Comparison of ENCODE assay signal across 16 mouse cellular contexts in genomic region chr6:106078071-106078603, GRCm38 (mm10).
DNase-seq lines count a peak whose midpoint lies in the region; ATAC-seq and TF ChIP-seq lines count a peak whose summit lies in the region.
"Had no signal": no experiment of that assay in that cellular context is flagged by ENCODE, and none has a peak within 500 bp of the region (broad histone marks: within the 10 kb centered on the region; RNA-seq: fewer than 3 reads in every experiment).

No protein-coding gene starts in this region.

- no peak overlapping the region for H3K27ac ChIP-seq in forebrain, embryonic 14.5 days (ENCODE audit: low read depth, low read length)
- no peak overlapping the region for H3K27ac ChIP-seq in forebrain, postnatal 0 days (ENCODE audit: low read depth, low read length)
- H3K27ac ChIP-seq in embryonic facial prominence, embryonic 14.5 days (replicated peaks; ENCODE audit: low read depth, low read length), result no peak overlapping the region
- 0 out of 2 replicates have a peak overlapping the region, but pooled peaks have one; percentile 45 for H3K27ac ChIP-seq in midbrain, embryonic 15.5 days
- H3K27ac ChIP-seq in cerebellum, adult 2 months (ENCODE audit: insufficient read depth, low read length), result no peak overlapping the region
- H3K27ac ChIP-seq: embryonic facial prominence, embryonic 12.5 days; liver, embryonic 12.5 days had no signal

- H3K4me1 ChIP-seq in forebrain, embryonic 14.5 days (ENCODE audit: control insufficient read depth, insufficient read depth, low read length), result peaks cover 3% of the 10 kb centered on the region; the same call in 1 of the 2 replicates
- H3K4me1 ChIP-seq in forebrain, postnatal 0 days (ENCODE audit: insufficient read depth), result no peaks in the 10 kb centered on the region
- no peaks in the 10 kb centered on the region for H3K4me1 ChIP-seq in embryonic facial prominence, embryonic 14.5 days (ENCODE audit: control insufficient read depth, insufficient read depth, low read length)
- peaks cover 4% of the 10 kb centered on the region for H3K4me1 ChIP-seq in midbrain, embryonic 15.5 days
- H3K4me1 ChIP-seq in cerebellum, adult 2 months (ENCODE audit: control insufficient read depth, insufficient read depth, low read length), result no peaks in the 10 kb centered on the region
- H3K4me1 ChIP-seq: embryonic facial prominence, embryonic 12.5 days; liver, embryonic 12.5 days had no signal

- TF ChIP-seq POLR2A in cerebellum, adult 2 months (IDR thresholded peaks at IDR 0.05; ENCODE audit: borderline replicate concordance, insufficient read depth, low read length), result no peak

- H3K4me3 ChIP-seq in forebrain, embryonic 14.5 days (ENCODE audit: low read depth, low read length), result no peak overlapping the region
- no peak overlapping the region for H3K4me3 ChIP-seq in forebrain, postnatal 0 days (ENCODE audit: low read depth, low read length)
- no peak overlapping the region for H3K4me3 ChIP-seq in embryonic facial prominence, embryonic 14.5 days (ENCODE audit: low read depth, low read length)
- no peak overlapping the region for H3K4me3 ChIP-seq in midbrain, embryonic 15.5 days
- H3K4me3 ChIP-seq in cerebellum, adult 2 months (replicated peaks; ENCODE audit: insufficient read depth, low read depth, low read length), result no peak overlapping the region
- H3K4me3 ChIP-seq: embryonic facial prominence, embryonic 12.5 days; liver, embryonic 12.5 days had no signal

- no peak overlapping the region for H3K4me2 ChIP-seq in forebrain, embryonic 14.5 days (ENCODE audit: low read length)
- H3K4me2 ChIP-seq in forebrain, postnatal 0 days (ENCODE audit: low read depth), result no peak overlapping the region
- no peak overlapping the region for H3K4me2 ChIP-seq in embryonic facial prominence, embryonic 14.5 days (ENCODE audit: low read depth, low read length)
- H3K4me2 ChIP-seq in midbrain, embryonic 15.5 days, result no peak overlapping the region
- H3K4me2 ChIP-seq: embryonic facial prominence, embryonic 12.5 days; heart, embryonic 11.5 days; liver, embryonic 12.5 days had no signal

- ATAC-seq in forebrain, embryonic 14.5 days, result peak; percentile 42; the same call in 1 of the 2 replicates
- ATAC-seq in forebrain, postnatal 0 days, result no peak
- peak; percentile 63; the same call in 1 of the 2 replicates for ATAC-seq in embryonic facial prominence, embryonic 14.5 days (ENCODE audit: low read depth)
- ATAC-seq in midbrain, embryonic 15.5 days (replicated peaks), result peak; percentile 66
- ATAC-seq: activated CD4-positive, CD25-positive, alpha-beta regulatory T cell, adult 4 months; liver, embryonic 12.5 days had no signal

- peak; percentile 29 for DNase-seq in forebrain, embryonic 14.5 days (ENCODE audit: low spot score)
- no peak for DNase-seq in forebrain, postnatal 0 days
- peak; percentile 6 for DNase-seq in Muller cell, postnatal 12 days (ENCODE audit: inconsistent ontology term)
- peak; percentile 44 for DNase-seq in embryonic facial prominence, embryonic 14.5 days (ENCODE audit: low spot score)
- DNase-seq in yolk sac, embryonic 10.5 days (ENCODE audit: low spot score), result no peak
- DNase-seq in cerebellum, adult 2 months, result no peak
- DNase-seq: cerebellum, adult 11-12 months; gastrocnemius, postnatal 14 days; heart, postnatal 4 days; lung, postnatal 10 days; right cerebral cortex, postnatal 14 days had no signal

- no peaks in the 10 kb centered on the region for H3K27me3 ChIP-seq in forebrain, embryonic 14.5 days (replicated peaks; ENCODE audit: control insufficient read depth, insufficient read depth, low read length)
- H3K27me3 ChIP-seq in forebrain, postnatal 0 days (ENCODE audit: insufficient read depth, low read length), result no peaks in the 10 kb centered on the region
- no peaks in the 10 kb centered on the region for H3K27me3 ChIP-seq in embryonic facial prominence, embryonic 14.5 days (replicated peaks; ENCODE audit: control insufficient read depth, insufficient read depth, low read length)
- H3K27me3 ChIP-seq in midbrain, embryonic 15.5 days (replicated peaks), result no peaks in the 10 kb centered on the region
- H3K27me3 ChIP-seq in cerebellum, adult 2 months (ENCODE audit: control insufficient read depth, insufficient read depth, low read length), result no peaks in the 10 kb centered on the region
- H3K27me3 ChIP-seq: embryonic facial prominence, embryonic 12.5 days; liver, embryonic 12.5 days had no signal

- 14% methylated on average over 4 of the region's 4 CpGs for WGBS in forebrain, embryonic 14.5 days
- WGBS in forebrain, postnatal 0 days, result 18% methylated on average over 4 of the region's 4 CpGs
- 66% methylated on average over 4 of the region's 4 CpGs for whole genome bisulfite sequencing in embryonic facial prominence, embryonic 14.5 days
- WGBS in midbrain, embryonic 15.5 days, result 11% methylated on average over 4 of the region's 4 CpGs
- WGBS in cerebellum, adult 2 months, result 42% methylated on average over 4 of the region's 4 CpGs

- H3K9ac ChIP-seq in forebrain, embryonic 14.5 days (ENCODE audit: low read length), result no peak overlapping the region
- no peak overlapping the region for H3K9ac ChIP-seq in forebrain, postnatal 0 days
- H3K9ac ChIP-seq in embryonic facial prominence, embryonic 14.5 days (ENCODE audit: low read depth, low read length), result no peak overlapping the region
- peak overlapping the region; percentile 17; the same call in 1 of the 2 replicates for H3K9ac ChIP-seq in midbrain, embryonic 15.5 days
- H3K9ac ChIP-seq: embryonic facial prominence, embryonic 12.5 days; liver, embryonic 12.5 days had no signal

- H3K36me3 ChIP-seq in forebrain, embryonic 14.5 days (ENCODE audit: control insufficient read depth, insufficient read depth, low read length), result no peaks in the 10 kb centered on the region
- H3K36me3 ChIP-seq in forebrain, postnatal 0 days (ENCODE audit: insufficient read depth), result no peaks in the 10 kb centered on the region
- no peaks in the 10 kb centered on the region for H3K36me3 ChIP-seq in embryonic facial prominence, embryonic 14.5 days (ENCODE audit: control insufficient read depth, insufficient read depth, low read length)
- no peaks in the 10 kb centered on the region for H3K36me3 ChIP-seq in midbrain, embryonic 15.5 days (replicated peaks)
- H3K36me3 ChIP-seq: embryonic facial prominence, embryonic 12.5 days; liver, embryonic 12.5 days had no signal

- no peak for TF ChIP-seq CTCF in forebrain, postnatal 0 days (IDR thresholded peaks at IDR 0.05; ENCODE audit: low read depth)
- TF ChIP-seq CTCF in cerebellum, adult 2 months (IDR thresholded peaks at IDR 0.05; ENCODE audit: borderline replicate concordance, insufficient read depth, low read depth, low read length), result no peak

- no peaks in the 10 kb centered on the region for H3K9me3 ChIP-seq in forebrain, embryonic 14.5 days (replicated peaks; ENCODE audit: control insufficient read depth, low read length)
- H3K9me3 ChIP-seq in forebrain, postnatal 0 days (ENCODE audit: low read length), result no peaks in the 10 kb centered on the region
- no peaks in the 10 kb centered on the region for H3K9me3 ChIP-seq in embryonic facial prominence, embryonic 14.5 days (ENCODE audit: control insufficient read depth, low read length)
- no peaks in the 10 kb centered on the region for H3K9me3 ChIP-seq in midbrain, embryonic 15.5 days
- H3K9me3 ChIP-seq: embryonic facial prominence, embryonic 12.5 days; liver, embryonic 12.5 days had no signal

Comparison
In these comparisons a context has a peak if more than half of its experiments do, and no peak if none do; other contexts are left out.
1. DNase-seq: peak in forebrain, embryonic 14.5 days (single experiment), Muller cell, postnatal 12 days (single experiment) and embryonic facial prominence, embryonic 14.5 days (single experiment); none in forebrain, postnatal 0 days (single experiment), yolk sac, embryonic 10.5 days (single experiment) and cerebellum, adult 2 months (0 of 2).